Mouse (Mus musculus): ENCODE measurements around the gene Taar7a. TPM values are rescaled to one million over a fixed set of nuclear protein-coding genes. Genes with fewer than 3 reads are reported as not detected.

Taar7a gene
- polyA plus RNA-seq (2014; fragmentation: Nextera tagmentation; extraction: Ambion mirVana): not detected in 2 replicates

DNA sequence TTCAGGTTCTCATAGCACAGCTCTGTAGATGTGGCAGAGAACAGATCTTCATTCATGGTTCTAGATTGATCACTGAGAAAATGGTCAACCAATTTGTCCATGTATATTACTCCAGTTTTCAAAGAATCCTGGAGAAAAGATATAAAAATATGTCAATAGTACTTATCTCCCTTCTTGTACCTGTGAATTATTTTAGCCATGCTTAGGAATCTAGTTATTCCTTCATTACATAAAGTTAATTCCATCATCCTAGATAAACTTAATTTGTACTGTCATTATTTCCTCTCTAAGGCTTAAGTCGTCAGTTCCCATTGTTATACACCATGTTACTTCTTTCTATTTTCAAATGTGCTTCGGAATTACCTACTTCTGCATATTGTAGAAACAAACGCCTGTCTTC lies at the start of gene Taar7a:
Gene Taar7a, minus strand, starts transcription at position 101 of the 400 bp plus-strand sequence.
- Histone ChIP-seq H3K9ac (ENCODE audit: low read depth, low read length) (no peak within 1 kb of the TSS), H3K4me2 (no peak within 1 kb of the TSS), H3K27ac (ENCODE audit: low read depth, low read length) (no peak within 1 kb of the TSS), H3K4me1 (ENCODE audit: control insufficient read depth, insufficient read depth, low read length) (no peaks in the 10 kb centered on the region), H3K36me3 (ENCODE audit: control insufficient read depth, insufficient read depth, low read length) (no peaks in the 10 kb centered on the region), H3K4me3 (ENCODE audit: low read depth, low read length) (no peak within 1 kb of the TSS), H3K27me3 (ENCODE audit: control insufficient read depth, insufficient read depth, low read length) (no peaks in the 10 kb centered on the region), H3K9me3 (replicated peaks; ENCODE audit: control insufficient read depth, low read length) (no peaks in the 10 kb centered on the region)
- ATAC-seq (replicated peaks; ENCODE audit: insufficient number of reproducible peaks, low FRiP score, low TSS enrichment): no peak
- 81% methylated on average over 3 of the region's 3 CpGs for WGBS (ENCODE audit: insufficient replicate concordance)

GRCm38 (mm10) chr10:24040120-24040869 lies 47.0 kb upstream of the Taar7a start:
- H3K36me3 ChIP-seq (ENCODE audit: control insufficient read depth, insufficient read depth, low read length): no peaks in the 10 kb centered on the region
- ATAC-seq (replicated peaks; ENCODE audit: insufficient number of reproducible peaks, low FRiP score, low TSS enrichment): no peak
- H3K4me2 ChIP-seq: no peak overlapping the region
- H3K9ac ChIP-seq (ENCODE audit: low read depth, low read length): no peak overlapping the region
- no peaks in the 10 kb centered on the region for H3K9me3 ChIP-seq (replicated peaks; ENCODE audit: control insufficient read depth, low read length)
- H3K27me3 ChIP-seq (ENCODE audit: control insufficient read depth, insufficient read depth, low read length): no peaks in the 10 kb centered on the region
- H3K27ac ChIP-seq (ENCODE audit: low read depth, low read length): no peak overlapping the region
- no peaks in the 10 kb centered on the region for H3K4me1 ChIP-seq (ENCODE audit: control insufficient read depth, insufficient read depth, low read length)
- WGBS (ENCODE audit: insufficient replicate concordance): 38% methylated on average over 2 of the region's 2 CpGs
- no peak overlapping the region for H3K4me3 ChIP-seq (ENCODE audit: low read depth, low read length)

- 81% methylated on average over 2 of the region's 2 CpGs for WGBS (ENCODE audit: insufficient replicate concordance)
- Histone ChIP-seq H3K27me3 (ENCODE audit: control insufficient read depth, insufficient read depth, low read length) (no peaks in the 10 kb centered on the region), H3K4me3 (ENCODE audit: low read depth, low read length) (no peak within 1 kb of the TSS), H3K36me3 (ENCODE audit: control insufficient read depth, insufficient read depth, low read length) (no peaks in the 10 kb centered on the region), H3K4me1 (ENCODE audit: control insufficient read depth, insufficient read depth, low read length) (no peaks in the 10 kb centered on the region), H3K9me3 (replicated peaks; ENCODE audit: control insufficient read depth, low read length) (no peaks in the 10 kb centered on the region), H3K4me2 (no peak within 1 kb of the TSS), H3K27ac (ENCODE audit: low read depth, low read length) (no peak within 1 kb of the TSS), H3K9ac (ENCODE audit: low read depth, low read length) (no peak within 1 kb of the TSS)
- no peak for ATAC-seq (replicated peaks; ENCODE audit: insufficient number of reproducible peaks, low FRiP score, low TSS enrichment)
These were observed 44.0 kb upstream of the Taar7a start, which contains the start of gene Taar7e for GRCm38 (mm10) chr10:24037314-24037713. TSS of gene Taar7e (plus strand) at chr10:24037614.

- H3K36me3 ChIP-seq (ENCODE audit: control insufficient read depth, insufficient read depth, low read length): no peaks in the 10 kb centered on the region
- no peaks in the 10 kb centered on the region for H3K9me3 ChIP-seq (replicated peaks; ENCODE audit: control insufficient read depth, low read length)
- no peak overlapping the region for H3K27ac ChIP-seq (ENCODE audit: low read depth, low read length)
- H3K4me2 ChIP-seq: no peak overlapping the region
- no peaks in the 10 kb centered on the region for H3K27me3 ChIP-seq (ENCODE audit: control insufficient read depth, insufficient read depth, low read length)
- no peak overlapping the region for H3K4me3 ChIP-seq (ENCODE audit: low read depth, low read length)
- no peaks in the 10 kb centered on the region for H3K4me1 ChIP-seq (ENCODE audit: control insufficient read depth, insufficient read depth, low read length)
- H3K9ac ChIP-seq (ENCODE audit: low read depth, low read length): no peak overlapping the region
- ATAC-seq (replicated peaks; ENCODE audit: insufficient number of reproducible peaks, low FRiP score, low TSS enrichment): no peak
These were observed 38.1 kb upstream of the Taar7a start for GRCm38 (mm10) chr10:24031347-24031746.

DNA sequence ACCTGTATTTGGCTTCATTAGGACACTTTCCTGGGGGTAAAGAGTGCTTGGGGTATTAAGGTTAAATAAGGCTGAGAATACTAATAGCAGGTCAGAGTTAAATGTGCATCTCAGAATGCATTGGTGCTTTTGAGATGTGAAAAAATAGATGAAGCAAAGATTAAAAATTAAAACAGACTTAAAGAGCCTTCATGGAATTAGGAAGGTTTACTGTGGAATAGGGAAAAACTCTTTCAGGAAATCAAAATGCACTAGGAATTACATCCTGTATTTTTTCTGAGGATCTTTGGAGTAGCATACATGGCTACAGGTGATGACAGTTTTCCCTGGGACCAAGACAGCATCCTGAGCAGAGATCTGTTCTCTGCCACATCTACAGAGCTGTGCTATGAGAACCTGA lies 33.6 kb upstream of the Taar7a start, which contains the start of gene Taar7d:
Gene Taar7d, plus strand, starts transcription at position 301 of the 400 bp plus-strand sequence.
- Histone ChIP-seq H3K27me3 (ENCODE audit: control insufficient read depth, insufficient read depth, low read length) (no peaks in the 10 kb centered on the region), H3K4me3 (ENCODE audit: low read depth, low read length) (no peak within 1 kb of the TSS), H3K9ac (ENCODE audit: low read depth, low read length) (no peak within 1 kb of the TSS), H3K4me2 (no peak within 1 kb of the TSS), H3K27ac (ENCODE audit: low read depth, low read length) (no peak within 1 kb of the TSS), H3K36me3 (ENCODE audit: control insufficient read depth, insufficient read depth, low read length) (no peaks in the 10 kb centered on the region), H3K4me1 (ENCODE audit: control insufficient read depth, insufficient read depth, low read length) (no peaks in the 10 kb centered on the region), H3K9me3 (replicated peaks; ENCODE audit: control insufficient read depth, low read length) (no peaks in the 10 kb centered on the region)
- ATAC-seq (replicated peaks; ENCODE audit: insufficient number of reproducible peaks, low FRiP score, low TSS enrichment): no peak

- no peaks in the 10 kb centered on the region for H3K9me3 ChIP-seq (replicated peaks; ENCODE audit: control insufficient read depth, low read length)
- ATAC-seq (replicated peaks; ENCODE audit: insufficient number of reproducible peaks, low FRiP score, low TSS enrichment): no peak
- 81% methylated on average over 1 of the region's 1 CpGs for WGBS (ENCODE audit: insufficient replicate concordance)
These were observed 14.9 kb upstream of the Taar7a start for GRCm38 (mm10) chr10:24008143-24008542.

DNA sequence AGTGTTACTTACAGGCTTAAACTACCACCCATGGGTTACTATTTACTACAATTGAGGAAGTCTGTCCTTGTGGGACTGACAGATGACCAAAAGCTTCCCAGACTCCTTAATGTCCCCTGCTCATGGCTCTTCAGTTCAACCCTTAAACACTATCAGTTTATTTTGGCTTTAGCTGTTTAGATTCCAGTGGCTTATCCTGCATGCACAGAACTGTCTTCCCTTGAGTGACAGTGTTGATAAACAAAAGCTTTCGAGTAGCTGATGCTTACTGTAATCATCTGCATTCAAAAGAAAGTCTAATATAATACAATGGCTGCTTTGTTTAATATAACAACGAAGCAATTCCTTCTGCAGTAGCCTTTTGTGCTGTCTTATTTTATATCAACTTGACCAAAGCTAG lies 13.8 kb upstream of the Taar7a start:
- H3K27me3 ChIP-seq (ENCODE audit: control insufficient read depth, insufficient read depth, low read length): no peaks in the 10 kb centered on the region
- H3K9ac ChIP-seq (ENCODE audit: low read depth, low read length): no peak overlapping the region
- no peak overlapping the region for H3K27ac ChIP-seq (ENCODE audit: low read depth, low read length)
- no peak overlapping the region for H3K4me3 ChIP-seq (ENCODE audit: low read depth, low read length)
- H3K9me3 ChIP-seq (replicated peaks; ENCODE audit: control insufficient read depth, low read length): no peaks in the 10 kb centered on the region
- H3K4me2 ChIP-seq: no peak overlapping the region
- no peak for ATAC-seq (replicated peaks; ENCODE audit: insufficient number of reproducible peaks, low FRiP score, low TSS enrichment)
- H3K36me3 ChIP-seq (ENCODE audit: control insufficient read depth, insufficient read depth, low read length): no peaks in the 10 kb centered on the region
- no peaks in the 10 kb centered on the region for H3K4me1 ChIP-seq (ENCODE audit: control insufficient read depth, insufficient read depth, low read length)
- 32% methylated on average over 2 of the region's 2 CpGs for WGBS (ENCODE audit: insufficient replicate concordance)

More at GRCm38 (mm10) chr10:24008143-24008542, 14.9 kb upstream of the Taar7a start:
- no peak overlapping the region for H3K4me3 ChIP-seq (ENCODE audit: low read depth, low read length)
- no peak overlapping the region for H3K9ac ChIP-seq (ENCODE audit: low read depth, low read length)
- no peaks in the 10 kb centered on the region for H3K27me3 ChIP-seq (ENCODE audit: control insufficient read depth, insufficient read depth, low read length)
- no peaks in the 10 kb centered on the region for H3K36me3 ChIP-seq (ENCODE audit: control insufficient read depth, insufficient read depth, low read length)
- H3K4me1 ChIP-seq (ENCODE audit: control insufficient read depth, insufficient read depth, low read length): no peaks in the 10 kb centered on the region
- no peak overlapping the region for H3K27ac ChIP-seq (ENCODE audit: low read depth, low read length)
- no peak overlapping the region for H3K4me2 ChIP-seq

GRCm38 (mm10) chr10:24006442-24006841 lies 13.2 kb upstream of the Taar7a start:
- Histone ChIP-seq H3K9me3 (replicated peaks; ENCODE audit: control insufficient read depth, low read length) (no peaks in the 10 kb centered on the region), H3K4me2 (no peak overlapping the region), H3K4me1 (ENCODE audit: control insufficient read depth, insufficient read depth, low read length) (no peaks in the 10 kb centered on the region), H3K4me3 (ENCODE audit: low read depth, low read length) (no peak overlapping the region), H3K27me3 (ENCODE audit: control insufficient read depth, insufficient read depth, low read length) (no peaks in the 10 kb centered on the region), H3K36me3 (ENCODE audit: control insufficient read depth, insufficient read depth, low read length) (no peaks in the 10 kb centered on the region), H3K9ac (ENCODE audit: low read depth, low read length) (no peak overlapping the region), H3K27ac (ENCODE audit: low read depth, low read length) (no peak overlapping the region)
- ATAC-seq (replicated peaks; ENCODE audit: insufficient number of reproducible peaks, low FRiP score, low TSS enrichment): no peak
- WGBS (ENCODE audit: insufficient replicate concordance): 58% methylated on average over 1 of the region's 1 CpGs

GRCm38 (mm10) chr10:23999639-24000038 lies 6.4 kb upstream of the Taar7a start, which contains the start of gene Taar7b:
TSS of gene Taar7b (plus strand) at chr10:23999939.
- H3K27me3 ChIP-seq (ENCODE audit: control insufficient read depth, insufficient read depth, low read length): no peaks in the 10 kb centered on the region
- WGBS (ENCODE audit: insufficient replicate concordance): 75% methylated on average over 1 of the region's 1 CpGs
- no peak within 1 kb of the TSS for H3K4me3 ChIP-seq (ENCODE audit: low read depth, low read length)
- H3K27ac ChIP-seq (ENCODE audit: low read depth, low read length): no peak within 1 kb of the TSS
- H3K36me3 ChIP-seq (ENCODE audit: control insufficient read depth, insufficient read depth, low read length): no peaks in the 10 kb centered on the region
- no peaks in the 10 kb centered on the region for H3K4me1 ChIP-seq (ENCODE audit: control insufficient read depth, insufficient read depth, low read length)
- H3K9me3 ChIP-seq (replicated peaks; ENCODE audit: control insufficient read depth, low read length): no peaks in the 10 kb centered on the region
- no peak within 1 kb of the TSS for H3K9ac ChIP-seq (ENCODE audit: low read depth, low read length)
- no peak for ATAC-seq (replicated peaks; ENCODE audit: insufficient number of reproducible peaks, low FRiP score, low TSS enrichment)
- H3K4me2 ChIP-seq: no peak within 1 kb of the TSS
